Mouse (Mus musculus): ENCODE measurements around the gene Zmynd8.

DNA sequence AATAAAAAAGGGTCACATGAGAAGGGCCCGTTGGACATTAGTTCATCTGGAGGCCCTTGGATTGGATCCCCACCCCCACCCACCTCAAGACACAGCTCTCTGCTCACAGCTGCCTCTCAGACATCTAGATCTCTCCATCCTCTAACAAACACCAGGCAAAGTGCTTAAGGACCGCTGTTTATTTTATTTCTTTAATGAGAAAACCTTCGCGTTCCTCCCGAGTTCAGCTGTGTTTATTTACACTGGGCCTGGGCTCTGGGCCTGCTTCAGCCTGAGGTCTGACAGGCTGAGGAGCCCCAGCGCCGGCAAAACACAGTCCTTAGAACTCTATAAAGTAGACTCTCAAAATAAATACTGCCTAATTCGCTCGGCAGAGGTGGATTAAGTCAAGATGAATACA, 157.8 kb downstream of the Zmynd8 start:
- TF ChIP-seq CTCF (conservative IDR thresholded peaks at IDR 0.05; ENCODE audit: insufficient read depth, insufficient read length, low read depth, low read length) = no peak
- no peak for TF ChIP-seq POLR2A (IDR thresholded peaks at IDR 0.05; ENCODE audit: low read depth, low read length)
